Mouse (Mus musculus): ENCODE data around the gene Myh11.

Gene Myh11

DNA sequence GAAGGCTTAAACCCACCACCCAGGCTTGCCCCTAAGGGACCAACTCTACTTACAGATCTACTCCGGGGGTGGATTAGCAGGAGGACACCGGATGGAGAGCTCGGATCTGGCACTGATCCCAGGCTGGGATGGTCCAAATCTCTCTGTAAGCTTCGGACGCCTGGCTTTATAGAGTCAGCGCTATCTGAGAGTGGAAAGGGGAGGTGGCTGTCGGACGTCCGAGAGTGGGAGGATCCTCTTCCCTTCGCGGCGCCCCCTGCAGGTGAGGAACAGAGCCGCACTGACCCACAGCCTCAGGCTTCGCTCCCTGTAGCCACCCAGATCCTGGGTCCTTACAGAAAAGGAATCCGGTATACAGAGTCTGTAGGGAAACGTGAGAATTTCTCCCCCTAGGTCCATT, at the start of gene Myh11:
Gene Myh11, minus strand, starts transcription at position 150 of the 400 bp plus-strand sequence.
- peak in 1 of 2 experiments; percentile 21 for DNase-seq (ENCODE audit: low spot score in 2 of 2)

DNA sequence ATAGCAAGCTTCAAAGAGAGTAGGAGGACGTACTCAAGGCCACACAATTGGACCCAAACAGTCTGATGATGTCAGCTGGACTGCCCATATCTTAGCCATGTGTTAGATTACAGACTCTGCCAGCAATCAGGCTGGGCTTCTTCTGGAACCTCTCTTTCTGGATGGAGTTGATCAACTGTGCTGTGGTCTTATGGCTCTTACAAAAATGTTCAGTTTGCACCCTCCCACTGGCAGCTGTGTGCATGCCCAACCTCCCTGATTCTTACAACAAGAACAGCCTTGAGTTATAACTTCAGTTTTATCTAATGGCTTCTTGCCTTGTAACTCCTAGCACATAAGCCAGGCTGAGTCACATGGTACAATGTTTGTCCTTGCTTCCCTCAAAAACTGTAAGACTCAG, 37.0 kb upstream of the Myh11 start:
- no peak for DNase-seq (ENCODE audit: low spot score in 2 of 2)

DNA sequence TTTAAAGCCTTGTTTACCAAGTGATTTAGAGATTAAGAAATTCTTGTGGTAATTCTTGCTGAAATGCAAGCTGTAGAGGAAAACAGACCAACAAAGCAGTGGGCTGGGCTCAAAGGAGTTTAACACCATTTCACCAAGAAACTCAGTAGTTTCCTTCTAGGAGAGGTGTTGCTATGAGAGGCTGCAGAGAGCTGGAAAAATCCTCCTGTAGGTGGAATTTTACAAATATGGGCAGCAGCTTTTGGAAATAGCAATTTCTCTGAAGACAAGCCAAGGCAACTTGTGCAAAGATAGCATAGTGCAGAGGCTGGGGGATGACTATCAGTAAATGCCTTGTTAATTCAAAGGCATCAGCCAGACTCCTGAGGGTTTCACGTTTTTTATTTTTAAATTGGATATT, 29.3 kb upstream of the Myh11 start:
- peak; percentile 16 to 34 for DNase-seq (ENCODE audit: low spot score in 2 of 2)

DNA sequence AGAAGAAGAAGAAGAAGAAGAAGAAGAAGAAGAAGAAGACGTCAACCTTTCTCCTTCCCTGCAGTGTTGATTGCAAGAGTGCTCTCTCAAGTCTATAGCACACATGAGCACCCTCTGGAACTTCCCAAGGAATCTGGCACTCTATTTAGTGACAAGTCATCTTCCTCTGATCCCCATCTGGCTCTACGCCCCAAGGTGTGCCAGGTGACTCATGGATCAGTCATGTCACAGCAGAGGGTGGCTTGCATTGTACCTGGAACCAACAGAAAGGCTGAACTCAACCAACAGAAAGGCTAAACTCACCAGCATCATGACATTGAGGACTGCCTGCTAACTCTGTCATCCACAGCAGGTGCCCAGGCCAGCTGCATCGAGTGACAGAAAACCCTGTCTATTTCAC, 28.5 kb upstream of the Myh11 start:
- no peak for DNase-seq (ENCODE audit: low spot score in 2 of 2)

DNA sequence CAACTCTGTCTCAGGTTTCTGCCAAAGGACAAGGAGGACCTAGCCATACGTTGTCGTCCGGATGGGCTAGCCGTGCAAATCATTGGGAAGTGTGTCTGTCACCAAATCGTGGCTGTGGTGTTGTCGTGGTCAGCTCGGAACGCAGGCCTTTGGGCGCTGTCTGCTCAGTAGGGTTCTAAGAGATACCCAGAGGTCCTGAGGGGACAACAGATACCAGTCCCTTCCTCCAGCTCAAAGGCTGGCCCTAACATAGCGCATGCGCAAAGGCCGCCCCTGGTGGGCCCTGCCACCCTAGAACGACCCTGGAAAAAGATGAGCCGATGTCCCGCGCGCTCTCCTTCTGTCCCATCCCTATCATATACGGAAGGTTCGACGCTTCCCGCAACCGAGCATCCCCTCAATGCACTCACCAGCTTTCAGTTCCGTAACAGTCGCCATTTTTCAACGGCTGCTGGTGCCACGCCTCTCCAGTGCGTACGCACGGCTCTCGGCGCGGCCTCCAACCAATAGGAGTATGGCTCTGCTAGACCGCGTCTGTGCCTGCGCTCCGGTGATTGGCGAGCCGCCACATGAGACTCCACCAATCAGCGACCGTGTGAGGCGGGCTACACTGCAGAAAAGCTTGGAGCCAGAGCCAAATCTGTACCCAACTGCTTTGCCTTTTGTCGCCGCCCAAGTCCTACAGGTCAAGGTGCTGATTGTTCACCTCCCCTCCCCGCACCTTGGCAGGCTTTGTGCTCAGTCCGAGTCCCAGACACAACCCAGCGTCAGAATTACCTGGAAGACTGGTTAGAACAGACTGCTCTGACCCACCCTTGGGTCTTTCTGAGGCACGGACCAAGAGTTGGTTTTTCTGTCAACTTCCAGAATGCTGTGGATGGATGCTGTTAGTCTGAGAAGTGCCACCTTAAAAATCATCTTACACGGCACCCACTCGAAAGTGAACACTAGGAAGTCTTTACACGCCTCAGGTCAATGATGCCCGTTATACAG, 26.0 kb upstream of the Myh11 start, which contains the start of gene Fopnl:
Gene Fopnl, minus strand, starts transcription at position 522 of the 993 bp plus-strand sequence.
- peak; percentile 91 to 96 for DNase-seq (ENCODE audit: low spot score in 2 of 2)

DNA sequence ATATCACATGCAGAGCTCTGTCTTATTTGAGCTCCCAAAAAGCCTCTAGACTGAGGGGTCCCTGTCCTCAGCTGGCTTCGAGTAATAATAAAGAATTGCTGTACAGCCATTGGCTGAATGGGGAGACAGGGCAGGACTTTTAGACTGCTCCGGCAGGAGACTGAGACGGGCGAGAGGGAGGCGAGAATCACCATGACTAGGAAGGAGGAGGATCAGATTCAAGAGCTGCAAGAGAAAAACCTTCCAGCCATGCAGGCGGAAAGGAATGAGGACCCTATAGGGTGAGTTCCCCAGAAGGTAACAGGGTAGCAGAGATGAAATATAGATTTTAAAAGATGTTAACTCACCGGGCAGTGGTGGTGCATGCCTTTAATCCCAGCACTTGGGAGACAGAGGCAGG, 21.7 kb upstream of the Myh11 start:
- DNase-seq (ENCODE audit: low spot score in 2 of 2), result no peak

DNA sequence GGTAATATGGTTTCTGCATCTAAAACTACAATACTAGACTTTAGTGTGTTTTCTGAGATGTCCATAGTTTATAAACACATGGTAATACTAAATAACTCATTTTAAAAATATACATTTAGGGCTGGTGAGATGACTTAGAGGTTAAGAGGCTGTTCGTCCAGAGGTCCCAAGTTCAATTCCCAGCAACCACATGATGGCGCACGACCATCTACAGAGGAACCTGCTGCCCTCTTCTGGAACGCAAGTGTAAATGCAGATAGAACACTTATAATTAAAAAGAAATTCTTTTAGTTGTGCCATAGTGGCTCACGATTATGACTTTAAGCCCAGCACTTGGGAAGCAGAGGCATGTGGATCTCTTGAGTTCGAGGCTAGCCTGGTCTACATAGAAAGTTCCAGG, 20.2 kb upstream of the Myh11 start:
- no peak for DNase-seq (ENCODE audit: low spot score in 2 of 2)

DNA sequence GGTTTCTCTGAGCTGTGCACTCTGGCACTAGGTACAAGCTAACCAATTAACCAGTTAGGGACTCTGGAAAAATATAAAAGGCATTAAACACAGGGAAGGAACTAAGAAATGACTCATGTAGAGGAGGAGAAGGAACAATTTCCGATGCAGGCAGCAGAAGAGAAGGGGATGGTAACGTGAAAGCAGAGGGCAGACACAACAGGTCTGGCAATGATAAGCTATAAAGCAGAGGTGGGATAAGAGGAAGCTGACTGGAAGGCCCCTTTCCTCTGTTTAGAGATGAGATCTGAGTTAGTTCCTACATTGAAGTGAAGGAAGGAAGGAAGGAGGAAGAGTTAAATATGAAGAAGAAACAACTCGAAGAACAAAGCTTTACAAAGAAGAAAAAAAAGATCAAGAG, 18.7 kb upstream of the Myh11 start:
- no peak for DNase-seq (ENCODE audit: low spot score in 2 of 2)

DNA sequence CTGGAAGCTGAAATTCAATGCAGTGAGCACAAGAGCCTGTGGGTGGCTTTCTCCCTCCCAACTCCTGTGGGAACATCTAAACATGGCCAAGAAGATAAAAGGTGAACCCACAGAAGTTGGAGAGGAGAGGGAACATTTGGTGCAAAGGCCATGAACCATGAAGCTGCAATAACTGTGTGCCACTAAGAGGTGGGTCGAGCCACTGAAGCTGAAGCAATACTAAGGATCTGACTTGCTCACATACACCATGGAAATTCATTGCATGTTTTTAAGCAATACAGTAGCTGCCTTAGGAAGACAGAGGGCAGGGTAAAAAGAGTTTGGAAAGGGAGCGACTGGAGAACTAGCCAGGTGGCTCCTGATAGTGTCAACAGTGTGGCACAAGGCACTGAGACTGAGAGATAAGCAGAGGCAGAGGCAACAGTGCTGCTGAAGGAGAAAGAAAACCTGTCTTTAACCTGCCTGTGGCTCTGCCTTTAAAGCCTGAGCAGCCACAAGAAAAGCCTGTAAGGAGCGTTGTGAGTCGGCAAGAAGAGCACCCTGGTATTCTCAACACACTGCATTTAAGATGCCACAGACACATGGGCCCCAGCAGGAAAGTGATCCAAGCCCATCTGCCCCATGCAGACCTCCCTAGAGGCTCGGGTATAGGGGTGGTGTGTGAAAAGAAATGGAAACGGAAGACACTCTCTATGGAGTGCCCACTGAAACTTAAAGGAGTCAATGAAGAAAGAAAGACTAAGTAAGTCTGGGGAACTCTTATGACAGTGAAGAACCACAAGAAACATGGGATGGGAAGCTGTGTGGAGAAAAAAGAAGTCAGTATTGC, 17.3 kb upstream of the Myh11 start:
- DNase-seq (ENCODE audit: low spot score in 2 of 2), result no peak

DNA sequence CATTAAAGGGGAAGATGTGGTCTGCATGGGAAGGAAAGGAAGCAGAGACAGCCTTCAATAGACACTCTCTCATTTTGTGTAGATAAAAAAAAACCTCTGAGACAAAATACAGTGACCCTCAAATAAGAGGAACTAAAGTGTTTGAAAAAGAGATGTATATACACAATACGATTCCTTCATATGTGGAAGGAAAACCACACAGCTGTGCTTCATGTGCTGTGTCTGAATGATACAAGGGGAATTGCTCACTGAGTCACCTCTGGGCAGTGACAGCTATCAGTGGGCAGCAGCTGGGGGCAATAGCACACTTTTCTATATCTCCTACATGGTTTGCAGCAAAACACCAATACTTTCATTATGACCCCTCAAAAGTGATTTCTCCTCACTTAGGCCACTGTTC, 16.2 kb upstream of the Myh11 start:
- DNase-seq (ENCODE audit: low spot score in 2 of 2), result no peak

DNA sequence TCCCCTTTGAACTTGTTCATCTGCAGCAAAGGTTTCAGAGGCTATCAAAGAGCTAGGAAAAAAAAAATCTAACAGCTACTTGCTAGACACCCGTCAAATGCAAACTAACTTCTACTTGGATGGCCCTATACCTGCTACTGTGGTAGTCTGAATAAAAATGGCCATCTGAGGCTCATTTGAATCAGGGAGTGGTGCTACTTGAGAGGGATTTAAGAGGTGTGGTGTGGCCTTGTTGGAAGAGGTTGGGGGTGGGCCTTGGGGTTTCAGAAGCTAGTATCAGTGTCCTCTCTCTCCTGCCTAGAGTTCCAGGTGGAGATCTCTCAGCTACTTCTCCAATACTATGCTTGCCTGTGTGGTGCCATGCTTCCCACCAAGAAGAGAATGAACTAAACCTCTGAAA, 15.3 kb upstream of the Myh11 start:
- no peak for DNase-seq (ENCODE audit: low spot score in 2 of 2)

DNA sequence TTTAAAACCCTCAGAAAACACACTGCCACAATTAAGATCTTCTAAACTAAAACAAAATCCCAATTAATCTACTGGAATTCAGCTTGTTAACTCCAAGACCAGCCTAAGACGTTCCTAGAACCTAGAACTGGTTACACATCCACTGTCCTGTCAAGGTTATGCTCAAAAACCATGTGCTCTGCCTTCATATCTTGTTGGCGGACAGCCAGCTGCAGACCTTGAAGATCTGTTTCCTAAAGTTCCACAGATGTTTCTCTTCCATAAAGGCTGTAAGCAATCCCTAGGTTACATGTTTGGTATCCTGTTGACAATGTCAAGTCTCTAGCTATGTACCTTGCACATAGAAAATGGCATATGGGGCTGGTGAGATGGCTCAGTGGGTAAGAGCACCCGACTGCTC, 13.6 kb upstream of the Myh11 start:
- no peak for DNase-seq (ENCODE audit: low spot score in 2 of 2)

DNA sequence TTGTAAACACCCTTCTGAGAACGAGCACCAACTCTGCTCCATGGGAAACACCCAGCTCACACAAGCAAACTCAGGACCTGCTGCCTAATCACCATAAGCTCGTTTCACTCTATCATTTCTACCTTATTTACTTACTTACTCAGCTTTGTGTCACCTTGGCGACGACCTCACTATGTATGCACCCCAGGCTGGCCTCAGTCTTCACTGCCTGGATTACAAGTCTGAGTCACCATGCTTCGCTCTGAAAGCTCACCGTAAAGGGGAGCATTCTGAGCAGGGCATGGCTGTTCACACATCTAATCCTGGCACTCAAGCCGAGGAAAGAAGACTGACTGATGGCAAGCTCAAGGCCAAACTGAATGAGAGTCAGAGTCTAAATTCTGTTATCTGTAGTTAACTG, 12.5 kb upstream of the Myh11 start:
- DNase-seq (ENCODE audit: low spot score in 2 of 2), result no peak

DNA sequence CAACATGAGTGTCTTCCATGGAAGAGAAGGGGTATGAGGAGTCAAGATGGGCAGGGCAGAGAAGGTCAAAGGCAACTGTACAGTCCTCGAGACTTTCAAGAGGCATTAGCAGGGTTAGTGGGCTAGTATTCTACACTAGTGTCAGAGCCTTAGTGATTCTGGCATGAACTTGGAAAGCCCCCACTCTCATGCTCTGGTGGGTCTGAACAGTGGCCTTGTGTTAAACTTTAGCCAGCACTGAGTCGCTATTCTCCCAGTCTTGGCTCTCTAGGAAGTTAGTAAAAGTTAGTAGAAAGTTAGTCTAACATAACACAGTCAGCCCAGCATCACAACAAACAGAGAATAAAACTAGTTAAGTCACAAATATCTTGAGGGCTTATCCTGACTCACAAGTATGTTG, 12.0 kb upstream of the Myh11 start:
- DNase-seq (ENCODE audit: low spot score in 2 of 2), result no peak

DNA sequence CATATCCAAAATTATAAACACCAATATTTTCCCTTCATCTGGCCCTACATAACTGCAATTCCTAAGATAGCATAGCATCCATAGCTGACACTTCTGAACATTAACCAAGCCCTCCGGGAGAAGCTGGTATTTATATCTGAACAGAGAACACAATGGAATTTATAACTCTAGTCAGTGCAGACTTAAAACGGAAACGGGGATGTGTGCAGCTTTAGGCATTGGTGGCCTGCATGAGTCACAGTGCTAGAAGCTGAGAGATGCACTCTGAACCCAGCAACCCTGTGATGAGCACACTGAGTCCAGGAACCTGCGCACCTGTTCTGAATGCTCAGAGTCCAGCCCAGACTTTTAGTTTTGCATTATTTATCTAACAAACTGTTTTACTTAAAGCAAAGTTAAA, 7.3 kb upstream of the Myh11 start:
- DNase-seq (ENCODE audit: low spot score in 2 of 2), result no peak

DNA sequence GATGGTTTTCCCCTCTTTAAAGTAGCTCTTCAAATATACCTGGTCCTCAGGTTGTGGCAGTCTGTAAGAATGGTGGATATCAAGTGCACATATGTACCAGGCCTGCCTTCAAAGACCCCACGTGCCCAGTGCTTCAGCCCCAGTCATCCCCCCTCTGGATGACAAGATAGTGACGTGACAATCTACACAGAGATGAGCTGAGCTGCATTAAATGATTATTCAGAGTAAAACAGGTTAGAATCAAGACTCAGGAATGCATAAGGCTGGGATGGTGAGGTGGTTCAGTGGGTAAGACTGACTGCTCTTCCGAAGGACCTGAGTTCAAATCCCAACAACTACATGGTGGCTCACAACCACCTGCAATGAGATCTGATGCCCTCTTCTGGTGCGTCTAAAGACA, 6.6 kb upstream of the Myh11 start:
- no peak for DNase-seq (ENCODE audit: low spot score in 2 of 2)

DNA sequence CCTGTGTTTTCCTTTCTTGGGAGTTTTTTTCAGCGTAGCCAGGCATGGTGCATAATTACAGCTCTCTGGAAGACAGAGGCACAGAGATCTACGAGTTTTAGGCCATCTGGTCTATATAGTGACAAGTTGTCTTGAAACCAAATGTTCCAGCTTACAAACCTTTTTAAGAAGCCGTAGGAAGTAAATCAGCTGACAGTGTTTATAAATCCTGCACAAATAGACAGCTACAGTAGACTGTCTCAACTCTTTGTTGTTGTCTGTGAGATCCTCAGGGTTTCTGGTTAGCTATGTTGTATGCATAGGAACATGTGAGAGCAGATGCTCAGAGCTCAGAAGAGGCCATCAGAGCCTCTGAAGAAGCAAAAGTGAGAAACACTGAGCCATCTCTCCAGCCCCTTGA, 6.0 kb upstream of the Myh11 start:
- DNase-seq (ENCODE audit: low spot score in 2 of 2), result no peak

DNA sequence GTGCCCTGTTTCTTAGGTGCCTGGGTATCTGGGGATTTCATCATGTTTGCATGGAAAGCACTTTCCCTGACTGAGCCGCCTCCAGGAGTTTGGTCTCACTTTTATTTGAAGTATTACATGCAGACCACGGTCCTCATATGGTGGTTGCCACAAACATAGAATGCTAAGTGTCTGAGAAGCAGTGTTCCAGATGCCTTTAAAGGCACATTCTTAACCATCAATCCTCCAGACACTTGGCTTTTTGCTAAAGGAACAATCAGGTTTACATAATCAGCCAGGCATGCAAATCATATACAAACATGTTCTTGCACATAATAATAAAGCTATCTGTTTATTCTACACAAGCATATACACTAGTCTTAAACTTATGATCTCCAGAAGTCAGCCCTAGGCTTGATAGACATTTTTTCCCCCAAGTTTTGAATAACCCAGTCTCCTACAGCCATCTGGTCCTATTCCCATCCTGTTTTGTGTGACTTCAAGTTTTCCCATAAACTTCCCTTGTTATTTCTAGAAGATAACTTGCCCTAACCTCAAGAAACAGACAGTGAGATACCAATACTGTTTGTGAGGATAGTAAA, 5.5 kb upstream of the Myh11 start:
- DNase-seq (ENCODE audit: low spot score in 2 of 2), result no peak

DNA sequence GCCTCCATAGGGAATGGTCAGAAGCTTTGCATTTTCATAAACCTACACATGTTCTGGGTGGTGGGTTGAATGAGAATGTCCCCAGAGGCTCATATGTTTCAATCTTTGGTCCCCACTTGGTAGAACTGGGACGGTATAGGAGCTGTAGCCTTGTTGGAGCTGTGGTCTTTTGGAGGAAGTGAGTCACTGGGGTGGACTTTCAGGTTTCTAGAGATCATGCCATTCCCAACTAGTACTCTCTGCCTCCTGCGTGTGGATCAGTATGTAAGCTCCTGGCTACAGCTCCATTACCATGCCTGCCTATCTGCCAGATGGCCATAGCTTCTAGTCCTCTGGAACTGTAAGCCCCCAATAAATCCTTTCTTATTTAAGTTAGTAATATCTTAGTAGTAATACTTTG, 4.1 kb upstream of the Myh11 start:
- no peak for DNase-seq (ENCODE audit: low spot score in 2 of 2)

DNA sequence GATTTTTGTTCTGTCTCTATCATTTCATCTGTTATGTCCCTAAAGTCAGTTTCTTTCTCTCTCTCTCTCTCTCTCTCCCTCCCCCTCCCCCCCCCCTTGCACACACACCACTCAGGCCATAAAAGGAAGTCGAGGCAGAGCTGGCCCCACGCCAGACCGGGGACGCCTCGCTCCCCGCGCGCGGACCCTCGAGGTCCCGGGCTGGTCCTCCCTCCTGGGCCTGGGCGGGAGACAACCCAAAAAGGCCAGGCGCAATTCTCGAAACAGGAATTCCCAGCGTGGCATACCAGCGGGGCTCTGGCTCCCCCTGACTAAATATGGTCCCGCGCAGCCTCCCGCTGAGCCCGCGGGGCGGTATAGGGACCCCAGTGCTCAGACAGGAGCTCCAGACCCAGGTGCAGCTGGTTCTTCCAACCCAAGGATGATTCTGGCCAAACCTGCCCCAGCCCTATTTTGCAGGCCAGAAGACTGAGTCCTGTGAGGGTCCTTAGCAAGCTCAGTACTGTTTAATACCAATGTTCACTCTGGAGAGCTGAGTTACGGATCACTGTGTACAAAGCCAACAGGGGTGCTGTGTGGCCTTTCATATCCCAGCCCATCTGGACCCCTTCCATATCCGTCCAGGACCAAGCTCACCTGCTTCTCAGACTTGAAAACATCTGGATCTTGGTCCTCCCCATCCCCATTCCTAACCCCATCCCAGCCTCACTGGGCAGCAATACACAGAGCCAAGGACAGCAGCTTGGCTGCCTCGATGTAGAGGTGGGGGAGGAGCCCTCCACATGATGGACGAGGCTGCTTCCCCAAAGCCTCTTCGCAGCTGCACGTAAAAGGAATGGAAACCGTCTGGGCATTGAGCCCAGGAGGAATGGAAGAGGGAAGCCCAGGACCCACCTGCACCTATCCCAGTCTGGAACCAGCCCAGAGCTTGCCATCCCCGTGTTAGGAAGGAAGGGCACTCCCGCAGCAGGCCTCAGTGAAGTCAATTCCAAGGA, 1.3 kb upstream of the Myh11 start:
- no peak for DNase-seq (ENCODE audit: low spot score in 2 of 2)

DNA sequence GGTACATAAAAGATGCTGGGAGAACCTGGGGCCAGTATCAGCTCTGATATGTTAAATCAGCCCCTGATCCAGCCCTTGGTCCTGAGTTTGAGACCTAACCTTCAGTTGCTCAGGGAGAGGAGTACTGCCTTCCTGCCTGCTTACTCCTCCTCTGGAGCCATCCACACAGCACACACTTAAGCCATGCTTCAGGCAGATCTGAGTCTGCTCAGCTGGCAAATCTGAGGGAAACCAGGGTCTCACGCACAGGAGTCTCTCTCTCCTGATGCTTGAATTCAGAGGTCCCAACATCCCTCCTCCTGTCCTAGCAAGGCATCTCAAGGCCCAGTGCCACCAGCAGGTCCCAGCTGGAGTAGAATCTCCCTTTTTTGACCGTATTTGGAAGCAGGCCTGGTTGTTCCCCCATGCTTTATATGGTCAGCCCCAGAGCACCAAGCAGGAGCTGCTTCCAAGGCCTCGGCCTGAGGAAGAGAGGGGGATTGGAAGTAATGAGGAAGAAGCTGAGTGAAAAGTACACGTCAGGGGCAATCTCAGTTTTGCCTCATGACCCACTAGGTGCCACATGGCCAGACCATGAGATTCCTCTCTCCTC, 18.7 kb downstream of the Myh11 start:
- DNase-seq (ENCODE audit: low spot score in 2 of 2), result no peak

Measured in left cerebral cortex, adult 9 months (tissue).